Mouse (Mus musculus) E14TG2a.4 (cell line): ENCODE data around the gene Zfp526.

ENCODE experiments used
- CTCF ChIP-seq: conservative IDR thresholded peaks from 2 replicates; pipeline ENCODE4 v1.5.1; 2014; ENCODE audit warnings: low read length
- NANOG ChIP-seq: IDR thresholded peaks from 2 replicates; pipeline ENCODE4 v1.6.1; 2014; ENCODE audit warnings: borderline replicate concordance, low read length, mixed read lengths
- POU5F1 ChIP-seq: IDR thresholded peaks from 2 replicates; pipeline ENCODE4 v1.6.1; 2014; ENCODE audit warnings: low read length, borderline replicate concordance

GRCm38 (mm10) chr7:25213099-25213498 is 8.1 kb upstream of the Zfp526 start:
- TF ChIP-seq CTCF (no peak), POU5F1 (no peak), NANOG (no peak)
